Mouse (Mus musculus) heart, embryonic 14.5 days (tissue): ENCODE measurements around the gene Tgfb1. TPM values are rescaled to one million over a fixed set of nuclear protein-coding genes. Genes with fewer than 3 reads are reported as not detected.
A peak's percentile ranks its signal among the peaks of the same experiment; 100 is the strongest.

ENCODE experiments used
- ATAC-seq: fragments of 200-750 bp; cut with Nextera tagmentation; 2 replicates; pipeline ENCODE4 v1.8.0; 2017; ENCODE audit warnings: low read depth, moderate TSS enrichment; ENCODE audit not compliant: insufficient number of reproducible peaks, insufficient read depth, low FRiP score
- H3K27ac ChIP-seq, 2 experiments: fragments of 200-500 bp in 1 of 2; fragments of 300-500 bp in 1 of 2; sonication (generic) in 1 of 2; replicated peaks in 1 of 2; 2 replicates each; pipeline ENCODE4 v1.5.1; 2012 to 2014; ENCODE audit warnings: low read depth in 2 of 2, low read length in 2 of 2, control low read depth in 1 of 2, mild to moderate bottlenecking in 1 of 2, mixed read lengths in 1 of 2; ENCODE audit not compliant: control insufficient read depth in 1 of 2, insufficient read depth in 1 of 2
- H3K27me3 ChIP-seq: fragments of 300-500 bp; sonication (generic); 2 replicates; pipeline ENCODE4 v1.6.1; 2014; ENCODE audit warnings: mild to moderate bottlenecking, low read length, control low read depth; ENCODE audit not compliant: control insufficient read depth, insufficient read depth
- H3K36me3 ChIP-seq: fragments of 300-500 bp; sonication (generic); 2 replicates; pipeline ENCODE4 v1.6.1; 2014; ENCODE audit warnings: mild to moderate bottlenecking, control low read depth, low read length, mixed read lengths; ENCODE audit not compliant: control insufficient read depth, insufficient read depth
- H3K4me1 ChIP-seq, 2 experiments: fragments of 200-500 bp in 1 of 2; fragments of 300-500 bp in 1 of 2; sonication (generic) in 1 of 2; 2 replicates each; pipeline ENCODE4 v1.6.1; 2012 to 2014; ENCODE audit warnings: low read length in 2 of 2, control low read depth in 1 of 2, mixed read lengths in 1 of 2; ENCODE audit not compliant: control insufficient read depth in 2 of 2, insufficient read depth in 2 of 2
- H3K4me2 ChIP-seq: fragments of 300-500 bp; sonication (generic); 2 replicates; pipeline ENCODE4 v1.6.1; 2014; ENCODE audit warnings: mild to moderate bottlenecking, low read length
- H3K4me3 ChIP-seq, 2 experiments: fragments of 200-500 bp in 1 of 2; fragments of 300-500 bp in 1 of 2; sonication (generic) in 1 of 2; 2 replicates each; pipeline ENCODE4 v1.5.1; 2012 to 2014; ENCODE audit warnings: low read length in 2 of 2, mild to moderate bottlenecking in 2 of 2, control low read depth in 1 of 2, low read depth in 1 of 2, moderate library complexity in 1 of 2; ENCODE audit not compliant: control insufficient read depth in 1 of 2, insufficient read depth in 1 of 2
- H3K9ac ChIP-seq: fragments of 300-500 bp; sonication (generic); 2 replicates; pipeline ENCODE4 v1.6.1; 2014; ENCODE audit warnings: mild to moderate bottlenecking, low read length
- H3K9me3 ChIP-seq: fragments of 300-500 bp; sonication (generic); 2 replicates; pipeline ENCODE4 v1.6.1; 2016; ENCODE audit warnings: low read length, control low read depth; ENCODE audit not compliant: control insufficient read depth
- WGBS: fragments of 180-500 bp; shearing (Covaris S2); extraction: QIAGEN DNeasy Blood & Tissue Kit; methylation state at CpG from one replicate; pipeline ENCODE4 v1.1.7; 2014; 5-methylcytosine and 5-hydroxymethylcytosine counted together
- polyA plus RNA-seq: library from polyadenylated mRNA; unstranded; fragments of >200 nt; fragmentation: Nextera tagmentation; extraction: Ambion mirVana; gene quantifications from 2 replicates; pipeline ENCODE4 v1.2.1, GENCODE M21; 2014

Tgfb1 gene
- 3.5 and 4.5 TPM in 2 replicates for polyA plus RNA-seq

- peak; percentile 28 for ATAC-seq
- Histone ChIP-seq H3K9ac (peak within 1 kb of the TSS; percentile 76), H3K9me3 (no peaks in the 10 kb centered on the region), H3K4me1 (peaks cover 9 to 13% of the 10 kb centered on the region in 2 experiments), H3K27me3 (no peaks in the 10 kb centered on the region), H3K4me2 (peak within 1 kb of the TSS; percentile 98), H3K36me3 (no peaks in the 10 kb centered on the region), H3K4me3 (peak within 1 kb of the TSS; percentile 67 to 73), H3K27ac (peak within 1 kb of the TSS; percentile 52 to 80; a peak in 3 of 4 replicates)
- under 1% methylated on average over 49 of the region's 69 CpGs for WGBS
Measured at GRCm38 (mm10) chr7:25686680-25687531, at the start of gene Tgfb1. Tgfb1 (plus strand) TSS chr7:25687002.

GRCm38 (mm10) chr7:25637099-25637498, 49.7 kb upstream of the Tgfb1 start:
- Histone ChIP-seq H3K4me1 (peaks cover 4 to 6% of the 10 kb centered on the region in 2 experiments; a peak in 1 of 4 replicates), H3K27me3 (no peaks in the 10 kb centered on the region), H3K36me3 (peaks cover 29% of the 10 kb centered on the region; the same call in 1 of the 2 replicates), H3K9ac (no peak overlapping the region), H3K4me3 (no peak overlapping the region), H3K9me3 (no peaks in the 10 kb centered on the region), H3K27ac (no peak overlapping the region), H3K4me2 (no peak overlapping the region)
- no peak for ATAC-seq
- 72% methylated on average over 5 of the region's 5 CpGs for WGBS

GRCm38 (mm10) chr7:25639754-25640153, 47.0 kb upstream of the Tgfb1 start:
- Histone ChIP-seq H3K36me3 (peaks cover 20% of the 10 kb centered on the region; the same call in 1 of the 2 replicates), H3K9me3 (no peaks in the 10 kb centered on the region), H3K4me1 (peaks cover 4 to 9% of the 10 kb centered on the region in 2 experiments; a peak in 1 of 4 replicates), H3K4me2 (no peak overlapping the region), H3K9ac (no peak overlapping the region), H3K4me3 (no peak overlapping the region), H3K27me3 (no peaks in the 10 kb centered on the region), H3K27ac (no peak overlapping the region)
- ATAC-seq: no peak
- 95% methylated on average over 4 of the region's 4 CpGs for WGBS

- Histone ChIP-seq H3K9ac (no peak overlapping the region), H3K36me3 (peaks cover 10% of the 10 kb centered on the region; the same call in 1 of the 2 replicates), H3K4me1 (peaks cover under 1 to 4% of the 10 kb centered on the region in 2 experiments; a peak in 1 of 4 replicates), H3K4me3 (no peak overlapping the region), H3K27ac (no peak overlapping the region), H3K9me3 (no peaks in the 10 kb centered on the region), H3K4me2 (no peak overlapping the region), H3K27me3 (no peaks in the 10 kb centered on the region)
- ATAC-seq: no peak
- WGBS: 63% methylated on average over 10 of the region's 10 CpGs
Measured at GRCm38 (mm10) chr7:25644136-25644535, 42.7 kb upstream of the Tgfb1 start.

GRCm38 (mm10) chr7:25644631-25645030, 42.2 kb upstream of the Tgfb1 start:
- no peak overlapping the region for H3K9ac ChIP-seq
- peaks cover 10% of the 10 kb centered on the region; the same call in 1 of the 2 replicates for H3K36me3 ChIP-seq
- no peak overlapping the region for H3K27ac ChIP-seq
- H3K27me3 ChIP-seq: no peaks in the 10 kb centered on the region
- H3K4me2 ChIP-seq: no peak overlapping the region
- no peak for ATAC-seq
- H3K9me3 ChIP-seq: no peaks in the 10 kb centered on the region
- 66% methylated on average over 4 of the region's 4 CpGs for WGBS
- peaks cover 0 to 3% of the 10 kb centered on the region in 2 experiments; a peak in 1 of 4 replicates for H3K4me1 ChIP-seq
- no peak overlapping the region for H3K4me3 ChIP-seq

- Histone ChIP-seq H3K4me2 (no peak overlapping the region), H3K27ac (no peak overlapping the region), H3K9me3 (no peaks in the 10 kb centered on the region), H3K4me1 (peaks cover 0 to 3% of the 10 kb centered on the region in 2 experiments; a peak in 1 of 4 replicates), H3K27me3 (no peaks in the 10 kb centered on the region), H3K4me3 (no peak overlapping the region), H3K36me3 (peaks cover 10% of the 10 kb centered on the region; the same call in 1 of the 2 replicates), H3K9ac (no peak overlapping the region)
- ATAC-seq: no peak
- 66% methylated on average over 14 of the region's 14 CpGs for WGBS
Measured at GRCm38 (mm10) chr7:25645074-25645473, 41.7 kb upstream of the Tgfb1 start.

- no peaks in the 10 kb centered on the region for H3K9me3 ChIP-seq
- H3K27me3 ChIP-seq: no peaks in the 10 kb centered on the region
- no peaks in the 10 kb centered on the region for H3K36me3 ChIP-seq
- H3K9ac ChIP-seq: no peak overlapping the region
- 54% methylated on average over 5 of the region's 5 CpGs for WGBS
- no peak for ATAC-seq
- peaks cover 0 to 3% of the 10 kb centered on the region in 2 experiments; a peak in 1 of 4 replicates for H3K4me1 ChIP-seq
- H3K4me2 ChIP-seq: no peak overlapping the region
- no peak overlapping the region for H3K4me3 ChIP-seq
- no peak overlapping the region for H3K27ac ChIP-seq
Measured at GRCm38 (mm10) chr7:25647574-25648123, 39.2 kb upstream of the Tgfb1 start.
